Mouse (Mus musculus): ENCODE measurements at regions not wholly inside any gene's neighbourhood (a gene's known extent, or its start where the extent isn't known, plus 50 kb on each side); places are given as distances from the start of the nearest gene placed in this dataset.

DNA sequence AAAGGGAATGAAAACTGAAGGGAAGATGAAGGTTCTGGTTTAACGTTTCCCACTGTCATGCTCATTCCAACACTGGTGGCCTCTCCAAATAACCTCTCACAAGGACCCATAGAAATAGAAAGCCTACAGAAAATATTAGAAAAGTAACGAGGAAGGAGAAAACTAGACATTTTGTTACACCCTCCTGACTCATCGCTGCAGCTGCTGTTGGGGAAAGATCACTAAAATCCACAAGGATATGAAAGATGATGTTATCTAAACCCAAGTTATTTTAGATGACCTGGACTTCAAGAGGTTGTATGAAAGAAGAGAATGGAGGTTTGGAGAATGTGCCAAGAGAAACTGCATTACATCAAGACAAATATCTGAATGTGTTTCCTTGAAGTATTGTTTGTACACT lies 1468.3 kb upstream of the Slc10a2 start:
- Histone ChIP-seq H3K9ac (replicated peaks; ENCODE audit: low read length, poor library complexity, severe bottlenecking) (no peak overlapping the region), H3K4me2 (ENCODE audit: low read depth, low read length, poor library complexity, severe bottlenecking) (no peak overlapping the region), H3K4me1 (ENCODE audit: insufficient read depth, low read length) (no peaks in the 10 kb centered on the region), H3K36me3 (ENCODE audit: insufficient read depth, low read length) (no peaks in the 10 kb centered on the region), H3K9me3 (ENCODE audit: low read length) (no peaks in the 10 kb centered on the region), H3K27me3 (ENCODE audit: insufficient read depth, low read length) (no peaks in the 10 kb centered on the region), H3K27ac (ENCODE audit: low read depth, low read length) (no peak overlapping the region), H3K4me3 (ENCODE audit: low read depth, low read length) (no peak overlapping the region)
- no peak for TF ChIP-seq CTCF (IDR thresholded peaks at IDR 0.05)
- WGBS: 86% methylated on average over 3 of the region's 3 CpGs
- DNase-seq (ENCODE audit: low spot score): no peak
- ATAC-seq (ENCODE audit: low FRiP score): no peak

- ATAC-seq (ENCODE audit: low FRiP score) (no peak), DNase-seq (ENCODE audit: low spot score) (peak; percentile 76)
- no peak overlapping the region for H3K4me3 ChIP-seq (ENCODE audit: low read depth, low read length)
- no peaks in the 10 kb centered on the region for H3K27me3 ChIP-seq (ENCODE audit: insufficient read depth, low read length)
- H3K36me3 ChIP-seq (ENCODE audit: insufficient read depth, low read length): no peaks in the 10 kb centered on the region
- peak; percentile 78 for TF ChIP-seq CTCF (IDR thresholded peaks at IDR 0.05)
- WGBS: 37% methylated on average over 9 of the region's 9 CpGs
- H3K27ac ChIP-seq (ENCODE audit: low read depth, low read length): no peak overlapping the region
- no peaks in the 10 kb centered on the region for H3K4me1 ChIP-seq (ENCODE audit: insufficient read depth, low read length)
- H3K4me2 ChIP-seq (ENCODE audit: low read depth, low read length, poor library complexity, severe bottlenecking): no peak overlapping the region
- H3K9ac ChIP-seq (replicated peaks; ENCODE audit: low read length, poor library complexity, severe bottlenecking): no peak overlapping the region
- no peaks in the 10 kb centered on the region for H3K9me3 ChIP-seq (ENCODE audit: low read length)
Observed at GRCm38 (mm10) chr8:6572066-6572665, 1467.0 kb upstream of the Slc10a2 start.

GRCm38 (mm10) chr8:6550965-6551364 lies 1445.8 kb upstream of the Slc10a2 start:
- ATAC-seq (ENCODE audit: low FRiP score): no peak
- H3K4me1 ChIP-seq (ENCODE audit: insufficient read depth, low read length): no peaks in the 10 kb centered on the region
- no peak overlapping the region for H3K9ac ChIP-seq (replicated peaks; ENCODE audit: low read length, poor library complexity, severe bottlenecking)
- no peak overlapping the region for H3K27ac ChIP-seq (ENCODE audit: low read depth, low read length)
- no peaks in the 10 kb centered on the region for H3K9me3 ChIP-seq (ENCODE audit: low read length)
- H3K27me3 ChIP-seq (ENCODE audit: insufficient read depth, low read length): no peaks in the 10 kb centered on the region
- DNase-seq (ENCODE audit: low spot score): no peak
- no peak for TF ChIP-seq CTCF (IDR thresholded peaks at IDR 0.05)
- no peak overlapping the region for H3K4me2 ChIP-seq (ENCODE audit: low read depth, low read length, poor library complexity, severe bottlenecking)
- no peak overlapping the region for H3K4me3 ChIP-seq (ENCODE audit: low read depth, low read length)
- no peaks in the 10 kb centered on the region for H3K36me3 ChIP-seq (ENCODE audit: insufficient read depth, low read length)

GRCm38 (mm10) chr8:6527171-6527570 lies 1422.0 kb upstream of the Slc10a2 start:
- no peaks in the 10 kb centered on the region for H3K4me1 ChIP-seq (ENCODE audit: insufficient read depth, low read length)
- no peaks in the 10 kb centered on the region for H3K27me3 ChIP-seq (ENCODE audit: insufficient read depth, low read length)
- ATAC-seq (ENCODE audit: low FRiP score) (no peak), DNase-seq (ENCODE audit: low spot score) (no peak)
- no peak overlapping the region for H3K4me2 ChIP-seq (ENCODE audit: low read depth, low read length, poor library complexity, severe bottlenecking)
- TF ChIP-seq CTCF (IDR thresholded peaks at IDR 0.05): no peak
- no peak overlapping the region for H3K4me3 ChIP-seq (ENCODE audit: low read depth, low read length)
- WGBS: 10% methylated on average over 5 of the region's 5 CpGs
- H3K36me3 ChIP-seq (ENCODE audit: insufficient read depth, low read length): no peaks in the 10 kb centered on the region
- H3K9ac ChIP-seq (replicated peaks; ENCODE audit: low read length, poor library complexity, severe bottlenecking): no peak overlapping the region
- no peak overlapping the region for H3K27ac ChIP-seq (ENCODE audit: low read depth, low read length)
- no peaks in the 10 kb centered on the region for H3K9me3 ChIP-seq (ENCODE audit: low read length)

GRCm38 (mm10) chr8:6515882-6516682 lies 1410.9 kb upstream of the Slc10a2 start:
- Histone ChIP-seq H3K27ac (ENCODE audit: low read depth, low read length) (no peak overlapping the region), H3K27me3 (ENCODE audit: insufficient read depth, low read length) (no peaks in the 10 kb centered on the region), H3K4me2 (ENCODE audit: low read depth, low read length, poor library complexity, severe bottlenecking) (no peak overlapping the region), H3K9ac (replicated peaks; ENCODE audit: low read length, poor library complexity, severe bottlenecking) (no peak overlapping the region), H3K4me3 (ENCODE audit: low read depth, low read length) (no peak overlapping the region), H3K9me3 (ENCODE audit: low read length) (no peaks in the 10 kb centered on the region), H3K36me3 (ENCODE audit: insufficient read depth, low read length) (no peaks in the 10 kb centered on the region), H3K4me1 (ENCODE audit: insufficient read depth, low read length) (no peaks in the 10 kb centered on the region)
- TF ChIP-seq CTCF (IDR thresholded peaks at IDR 0.05): no peak
- DNase-seq (ENCODE audit: low spot score) (peak; percentile 3), ATAC-seq (ENCODE audit: low FRiP score) (no peak)

- ATAC-seq (ENCODE audit: low FRiP score) (no peak), DNase-seq (ENCODE audit: low spot score) (peak; percentile 70)
- H3K27me3 ChIP-seq (ENCODE audit: insufficient read depth, low read length): no peaks in the 10 kb centered on the region
- no peak overlapping the region for H3K4me2 ChIP-seq (ENCODE audit: low read depth, low read length, poor library complexity, severe bottlenecking)
- no peak overlapping the region for H3K27ac ChIP-seq (ENCODE audit: low read depth, low read length)
- H3K9me3 ChIP-seq (ENCODE audit: low read length): no peaks in the 10 kb centered on the region
- TF ChIP-seq CTCF (IDR thresholded peaks at IDR 0.05): no peak
- no peaks in the 10 kb centered on the region for H3K4me1 ChIP-seq (ENCODE audit: insufficient read depth, low read length)
- H3K36me3 ChIP-seq (ENCODE audit: insufficient read depth, low read length): no peaks in the 10 kb centered on the region
- WGBS: 47% methylated on average over 1 of the region's 1 CpGs
- no peak overlapping the region for H3K4me3 ChIP-seq (ENCODE audit: low read depth, low read length)
- H3K9ac ChIP-seq (replicated peaks; ENCODE audit: low read length, poor library complexity, severe bottlenecking): no peak overlapping the region
Observed at GRCm38 (mm10) chr8:6492453-6492852, 1387.3 kb upstream of the Slc10a2 start.

Data from midbrain, postnatal 0 days (tissue).